Mouse (Mus musculus) urinary bladder, adult 2 months (tissue): ENCODE measurements around the gene Btg2. TPM values are rescaled to one million over a fixed set of nuclear protein-coding genes. Genes with fewer than 3 reads are reported as not detected.

Experiments
- DNase-seq: peaks from one replicate; pipeline ENCODE4 v3.0.0; 2022; ENCODE audit warnings: low spot score
- polyA plus RNA-seq: library from polyadenylated mRNA; depleted of rRNA; stranded (reverse); fragments of >200 nt; gene quantifications from 2 replicates; pipeline ENCODE4 v1.2.3, GENCODE M21; 2012

Gene Btg2
- polyA plus RNA-seq, 1 experiment, result 67.8 TPM

GRCm38 (mm10) chr1:134097956-134098725 lies 19.2 kb upstream of the Btg2 start:
- DNase-seq, result no peak

- no peak for DNase-seq
Observed at GRCm38 (mm10) chr1:134097080-134097855, 18.3 kb upstream of the Btg2 start.

GRCm38 (mm10) chr1:134096264-134096934 lies 17.5 kb upstream of the Btg2 start:
- no peak for DNase-seq

- DNase-seq, result no peak
Observed at GRCm38 (mm10) chr1:134095721-134096120, 16.8 kb upstream of the Btg2 start.

- DNase-seq, result no peak
Observed at GRCm38 (mm10) chr1:134095033-134095612, 16.2 kb upstream of the Btg2 start.

GRCm38 (mm10) chr1:134093771-134094526 lies 15.0 kb upstream of the Btg2 start:
- no peak for DNase-seq

- peak; percentile 92 for DNase-seq
Observed at GRCm38 (mm10) chr1:134092852-134093770, 14.2 kb upstream of the Btg2 start.

GRCm38 (mm10) chr1:134092368-134092767 lies 13.4 kb upstream of the Btg2 start:
- DNase-seq, result no peak

- no peak for DNase-seq
Observed at GRCm38 (mm10) chr1:134091851-134092250, 12.9 kb upstream of the Btg2 start.

GRCm38 (mm10) chr1:134089074-134089473 lies 10.2 kb upstream of the Btg2 start:
- DNase-seq, result no peak

GRCm38 (mm10) chr1:134086811-134087398 lies 8.0 kb upstream of the Btg2 start:
- no peak for DNase-seq

GRCm38 (mm10) chr1:134086017-134086416 lies 7.1 kb upstream of the Btg2 start:
- DNase-seq, result no peak

- DNase-seq, result no peak
Observed at GRCm38 (mm10) chr1:134084128-134084527, 5.2 kb upstream of the Btg2 start.

GRCm38 (mm10) chr1:134083676-134084075 lies 4.8 kb upstream of the Btg2 start:
- no peak for DNase-seq

- no peak for DNase-seq
Observed at GRCm38 (mm10) chr1:134082987-134083516, 4.1 kb upstream of the Btg2 start.

- no peak for DNase-seq
Observed at GRCm38 (mm10) chr1:134080881-134081450, 2.0 kb upstream of the Btg2 start.

GRCm38 (mm10) chr1:134080406-134080805 lies 1.5 kb upstream of the Btg2 start:
- no peak for DNase-seq

GRCm38 (mm10) chr1:134079477-134080163 lies 700 bp upstream of the Btg2 start:
- no peak for DNase-seq
